Mouse (Mus musculus) cerebellum, postnatal 25 days (tissue): Measurements from ENCODE around the gene Crispld2.

ENCODE experiments used
- DNase-seq, 2 experiments: peaks; one replicate each; pipeline ENCODE4 v3.0.0; 2021; ENCODE audit warnings: mixed read lengths in 2 of 2

Crispld2 gene

DNA sequence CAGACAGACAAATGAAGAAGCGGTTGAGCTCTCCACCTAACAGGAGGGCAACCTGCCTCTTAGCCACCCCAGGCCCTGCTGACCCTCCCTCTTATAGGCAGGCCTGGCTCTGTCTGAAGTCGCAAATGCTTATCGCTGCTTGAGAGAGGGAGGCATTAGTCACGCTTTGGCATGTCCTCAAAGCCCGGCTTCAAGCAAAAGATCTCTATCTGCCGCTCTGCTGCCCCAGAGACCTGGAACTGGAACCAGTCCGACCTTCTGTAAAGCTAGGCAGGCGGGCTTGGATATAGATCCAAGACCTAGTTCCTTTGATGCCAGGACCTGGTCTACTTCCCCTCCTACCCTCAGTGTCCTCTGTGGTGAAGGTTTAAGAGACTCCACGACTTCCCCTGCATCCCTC is 80.0 kb downstream of the Crispld2 start:
- peak; percentile 76 to 84 for DNase-seq

DNA sequence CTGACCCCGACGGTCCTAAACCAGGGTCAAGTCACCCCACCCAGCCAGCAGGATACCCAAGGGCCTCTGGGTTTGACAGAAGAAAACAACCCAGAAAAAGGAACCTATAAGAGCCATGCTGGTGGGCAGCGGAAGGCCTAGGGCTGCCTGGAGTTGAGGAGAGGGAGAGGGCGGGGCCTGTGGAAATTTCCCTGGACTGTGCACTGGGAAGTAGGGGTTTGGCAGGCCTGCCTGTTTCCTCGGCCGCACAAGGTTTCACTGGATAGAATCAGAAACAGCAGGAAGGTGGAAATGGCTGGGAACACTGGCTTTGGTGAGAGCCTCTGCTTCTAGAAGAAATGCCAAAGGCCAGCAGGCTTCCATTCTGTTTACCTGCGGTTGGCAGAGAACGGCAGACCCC is 80.6 kb downstream of the Crispld2 start:
- DNase-seq, result peak; percentile 51

DNA sequence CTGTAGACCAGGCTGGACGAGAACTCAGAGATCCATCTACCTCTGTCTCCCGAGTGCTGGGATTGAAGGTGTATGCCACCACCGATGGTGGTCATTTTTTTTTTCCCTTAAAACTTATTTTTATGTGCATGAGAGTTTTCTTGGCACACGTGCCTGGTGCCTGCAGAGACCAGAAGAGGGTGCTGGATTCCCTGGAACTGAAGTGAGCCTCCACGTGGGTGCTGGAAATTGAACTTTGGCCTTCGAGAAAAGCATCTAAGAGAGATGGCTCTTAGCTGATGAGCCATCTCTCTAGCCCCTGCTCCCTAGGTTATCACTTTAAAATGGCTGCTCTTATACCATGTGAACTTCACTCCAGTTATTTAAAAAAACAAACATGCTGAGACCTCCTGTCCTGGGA is 82.3 kb downstream of the Crispld2 start:
- DNase-seq, result no peak

DNA sequence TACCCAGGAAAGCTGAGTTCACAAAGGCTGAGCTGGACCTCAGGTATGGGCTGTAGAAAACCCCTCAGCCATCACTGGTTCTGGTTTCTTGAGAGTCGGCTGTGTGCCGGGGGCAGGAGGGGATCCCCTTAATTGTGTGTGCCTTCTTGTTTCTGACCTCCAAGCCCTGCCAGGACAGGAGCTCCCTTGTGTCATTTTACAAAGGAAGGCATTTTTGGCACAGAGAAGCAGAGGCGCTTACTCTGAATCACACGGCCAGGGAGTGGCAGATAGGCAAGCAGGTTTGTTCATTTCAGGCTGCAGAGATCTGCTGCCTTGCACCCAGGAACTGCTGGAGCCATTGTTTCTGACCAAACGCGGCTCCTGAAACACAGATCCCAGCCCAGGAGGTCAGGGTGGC is 83.1 kb downstream of the Crispld2 start:
- no peak for DNase-seq

DNA sequence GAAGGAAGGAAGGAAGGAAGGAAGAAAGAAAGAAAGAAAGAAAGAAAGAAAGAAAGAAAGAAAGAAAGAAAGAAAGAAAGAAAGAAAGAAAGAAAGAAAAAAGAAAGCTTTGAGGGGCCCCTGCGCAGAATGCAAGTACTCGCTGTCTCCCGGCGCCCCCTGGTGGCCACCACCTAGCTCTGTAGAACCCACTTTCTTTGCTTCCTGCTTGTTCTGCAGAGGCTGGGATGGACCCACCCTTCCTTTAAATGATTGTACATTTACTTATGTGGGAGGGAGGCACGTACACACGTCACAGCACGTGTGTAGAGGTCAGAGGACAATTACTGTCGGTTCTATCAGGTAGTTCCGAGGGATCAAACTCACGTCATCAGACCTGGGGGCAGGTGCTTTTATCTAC is 85.8 kb downstream of the Crispld2 start:
- DNase-seq, result peak; percentile 86 to 93

DNA sequence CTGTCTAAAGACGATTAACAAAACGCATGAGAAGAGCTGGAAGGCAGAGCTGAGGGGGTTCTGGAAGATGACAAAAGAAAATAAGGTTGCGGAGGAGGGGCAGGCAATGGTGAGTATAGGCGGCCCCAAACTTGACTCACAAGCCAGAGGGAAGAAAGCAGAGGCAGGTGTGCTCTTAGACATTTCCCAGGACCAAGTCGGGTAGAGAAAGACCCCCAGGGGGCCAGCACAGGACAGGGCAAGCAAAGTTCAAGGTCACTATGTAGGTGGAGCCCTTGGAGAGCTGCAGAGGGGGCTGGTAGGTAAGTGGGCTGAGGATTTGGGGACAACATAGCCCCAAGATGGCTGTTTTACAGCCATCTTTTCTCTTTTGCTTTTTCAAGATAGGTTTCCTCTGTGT is 87.1 kb downstream of the Crispld2 start:
- no peak for DNase-seq

DNA sequence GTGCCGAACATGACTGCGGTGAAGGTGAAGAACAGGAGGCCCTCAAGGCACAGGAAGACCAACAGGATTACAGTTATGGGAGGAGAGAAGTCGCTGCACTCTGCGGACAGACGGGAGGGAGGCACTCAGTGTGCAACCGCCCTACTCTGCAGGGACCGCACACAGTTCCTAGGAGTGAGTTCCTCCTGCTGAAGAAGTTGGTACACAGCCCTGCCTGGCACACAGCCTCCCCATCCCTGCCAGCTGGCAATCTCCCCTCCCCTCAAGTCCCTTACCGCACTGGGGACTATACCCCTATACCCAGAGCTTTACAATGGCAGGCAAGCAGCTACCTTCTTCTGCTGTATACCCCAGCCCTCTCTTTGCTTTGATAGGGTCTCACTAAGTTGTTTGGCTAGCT is 91.0 kb downstream of the Crispld2 start:
- peak; percentile 60 to 70 for DNase-seq

DNA sequence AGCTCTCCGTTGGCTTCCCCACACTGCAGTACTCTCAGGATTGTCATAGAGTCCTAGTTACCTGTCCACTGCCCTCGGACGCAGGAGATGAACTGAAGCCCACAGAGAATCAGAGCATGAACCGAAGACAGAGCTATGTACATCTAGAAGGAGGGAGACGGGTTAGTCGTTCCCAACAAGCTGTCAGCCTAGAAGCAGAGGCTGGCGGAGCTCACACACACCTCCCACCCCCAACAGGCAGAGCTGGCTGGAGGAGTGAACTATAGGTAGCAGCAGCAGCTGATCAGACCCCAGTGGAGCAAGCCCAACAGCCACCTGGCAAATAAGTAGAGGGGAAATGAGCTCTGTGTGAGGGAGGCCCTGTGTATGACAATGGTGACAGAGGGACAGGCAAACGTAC is 92.5 kb downstream of the Crispld2 start:
- DNase-seq, result no peak

DNA sequence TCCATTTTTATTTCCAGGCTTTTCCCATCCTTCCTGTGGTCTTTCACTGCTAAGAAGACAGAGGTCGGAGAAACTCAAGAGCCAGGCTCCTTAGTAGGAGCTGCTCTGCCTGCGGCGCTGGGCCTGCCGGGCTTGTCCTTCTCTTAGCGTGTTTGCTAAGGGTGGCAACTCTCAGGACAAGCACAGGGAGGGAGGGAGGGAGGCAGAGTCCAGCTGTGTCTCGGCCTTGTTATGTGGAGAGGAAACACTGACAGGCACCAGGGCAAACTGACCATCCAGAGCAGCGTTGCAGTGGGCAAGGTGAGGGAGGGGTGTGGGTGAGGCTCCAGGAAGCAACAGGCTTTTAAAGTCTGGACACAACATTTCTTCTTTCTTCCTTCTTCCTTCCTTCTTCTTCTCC is 97.3 kb downstream of the Crispld2 start:
- DNase-seq, result no peak

DNA sequence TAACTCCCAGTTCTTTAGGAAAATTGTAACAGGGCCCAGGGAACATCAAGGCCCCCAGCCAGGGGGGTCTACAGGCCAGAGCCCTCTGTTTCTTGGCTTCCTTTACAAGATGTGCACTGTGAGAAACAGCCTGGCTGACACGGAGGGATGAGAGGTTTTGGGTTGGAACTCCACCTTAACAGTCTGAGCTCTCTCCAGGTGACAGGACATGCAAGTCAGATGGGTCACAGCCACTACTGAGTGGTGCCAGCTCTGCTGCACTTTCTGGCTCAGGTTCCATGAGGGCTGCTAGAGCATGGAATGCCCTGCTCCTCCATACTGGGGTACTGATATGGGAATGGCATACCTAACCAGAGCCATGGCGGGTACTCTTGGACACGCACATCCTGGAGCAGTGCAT is 98.8 kb downstream of the Crispld2 start:
- DNase-seq, result peak; percentile 76 to 79

DNA sequence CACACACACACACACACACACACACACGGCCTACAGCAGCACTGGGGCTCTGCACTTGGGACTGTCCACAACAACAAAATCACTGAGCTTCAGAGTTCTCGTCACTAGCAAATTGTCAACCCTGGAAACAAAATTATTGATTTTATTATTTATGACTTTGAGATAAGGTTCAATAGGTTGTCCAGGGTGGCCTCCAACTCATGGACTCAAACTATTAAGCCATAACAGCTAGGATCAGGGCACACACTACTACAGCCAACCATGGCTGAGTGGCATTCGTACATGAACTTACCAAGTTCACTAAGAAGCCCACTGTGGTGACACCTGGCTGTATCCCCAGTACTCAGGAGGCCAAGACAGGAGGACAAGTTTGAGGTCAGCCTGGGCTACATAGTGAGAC is 100.9 kb downstream of the Crispld2 start:
- DNase-seq, result no peak

DNA sequence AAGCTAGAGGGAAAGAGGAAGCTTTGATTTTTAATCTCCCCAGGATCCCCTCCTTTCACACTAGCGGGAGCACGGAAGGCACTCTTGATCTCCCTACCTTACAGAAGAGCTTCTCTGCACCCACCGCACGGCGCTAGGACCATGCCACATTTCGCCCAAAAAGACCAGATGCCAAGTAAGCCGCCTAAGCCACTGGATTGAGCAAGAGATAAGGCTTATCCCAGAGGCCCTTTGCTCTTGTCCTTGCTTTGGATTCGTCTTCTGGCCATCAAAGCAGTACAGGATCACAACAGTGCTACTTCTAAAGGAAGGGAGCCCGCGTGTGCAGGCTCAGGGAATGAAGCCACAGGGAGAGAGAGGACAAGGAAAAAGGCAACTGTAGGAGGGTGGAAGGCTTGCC is 102.6 kb downstream of the Crispld2 start:
- DNase-seq, result no peak

DNA sequence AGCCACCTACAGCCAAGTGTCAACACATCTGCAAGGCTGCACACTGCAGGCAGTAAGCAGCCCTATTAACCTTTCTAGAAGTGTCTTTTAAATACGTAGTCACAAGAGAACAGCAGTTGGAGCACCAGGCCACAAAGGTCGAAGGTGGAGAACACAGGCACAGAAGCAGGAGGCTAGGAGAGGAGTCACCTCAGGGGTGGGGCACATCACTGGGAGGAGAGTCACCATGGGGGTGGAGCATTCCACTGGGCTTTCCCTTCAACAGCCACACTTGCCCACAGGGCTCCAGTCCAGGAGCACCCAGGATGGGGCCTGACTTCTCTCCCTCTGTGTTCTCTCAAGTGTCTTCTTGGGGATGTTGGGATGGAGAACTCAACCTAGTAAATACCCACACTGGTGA is 104.2 kb downstream of the Crispld2 start:
- DNase-seq, result no peak

DNA sequence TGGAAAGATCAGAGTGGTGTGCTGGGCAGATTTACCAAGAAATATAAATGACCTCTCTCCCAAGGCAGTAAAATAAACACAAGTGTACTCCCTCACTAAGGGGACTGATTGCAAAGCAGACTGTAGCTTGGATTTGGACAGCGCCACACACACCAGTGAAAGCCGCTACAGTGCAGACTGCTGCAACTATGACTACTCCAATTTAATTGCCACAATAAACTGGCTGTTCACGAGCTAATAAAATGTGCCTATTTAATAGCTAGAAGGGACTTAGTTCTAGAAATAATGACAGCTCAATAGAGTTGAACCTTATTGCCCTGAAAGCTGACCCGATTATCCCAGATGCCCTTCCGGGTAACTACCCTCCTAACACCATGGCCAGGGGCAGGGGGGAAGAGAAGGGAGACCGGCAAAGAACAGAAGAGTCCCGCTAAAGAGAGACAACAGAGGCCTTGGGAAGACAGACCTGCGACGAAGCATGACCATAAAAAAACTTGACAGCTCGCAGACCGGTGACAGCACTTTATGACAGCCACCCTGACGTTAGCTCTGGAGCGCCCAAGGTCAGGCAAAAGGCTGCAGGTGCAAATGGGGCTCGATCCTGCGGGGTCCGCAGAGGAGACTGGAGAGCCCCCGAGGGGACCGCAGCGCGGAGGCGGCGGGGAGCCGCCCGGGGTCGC is 108.3 kb downstream of the Crispld2 start:
- DNase-seq, result no peak

DNA sequence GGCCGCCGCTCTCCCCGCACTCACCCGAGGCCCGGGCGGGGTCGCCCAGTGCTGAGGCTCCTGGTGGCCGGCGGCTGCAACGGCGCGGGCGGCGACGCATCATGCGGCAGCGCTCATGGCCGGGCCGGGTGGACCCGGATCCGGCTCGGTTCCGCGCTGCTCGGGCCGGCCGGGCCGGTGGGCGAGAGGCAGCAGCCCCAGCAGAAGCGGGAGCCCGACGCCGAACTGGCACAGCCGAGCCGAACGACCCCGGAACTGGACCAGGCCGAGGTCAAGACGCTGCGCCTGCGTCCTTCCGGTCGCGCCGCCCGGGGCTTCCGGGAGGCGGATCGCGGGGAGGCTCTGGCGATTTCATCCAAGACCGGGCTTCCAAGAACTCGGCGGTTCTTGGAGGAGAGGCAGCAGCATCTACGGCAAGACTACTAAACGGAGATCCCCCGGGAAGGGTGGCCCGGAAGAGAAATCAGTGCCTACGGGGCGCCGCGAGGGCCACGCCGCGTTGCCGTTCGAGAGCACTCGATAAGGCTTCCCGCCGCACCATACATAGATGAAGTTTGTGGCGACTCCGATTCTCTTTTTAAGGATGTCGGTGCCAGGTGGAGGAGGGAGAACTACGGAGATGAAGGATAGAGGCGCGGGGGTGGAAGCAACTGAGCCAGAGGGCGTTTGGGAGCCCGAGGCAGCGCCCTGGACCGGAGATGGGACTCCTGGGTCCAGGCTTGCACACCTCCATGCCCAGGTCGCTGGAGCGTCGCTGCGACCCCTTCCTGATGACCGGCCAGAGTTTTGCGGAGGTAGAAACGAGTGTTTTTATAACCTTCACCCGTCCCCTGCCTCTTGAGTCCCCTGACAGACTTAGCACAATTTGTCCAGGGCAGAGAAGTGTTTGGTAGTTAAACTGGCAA is 109.1 kb downstream of the Crispld2 start, which contains the start of gene Zdhhc7:
Gene Zdhhc7, minus strand, starts transcription at position 415 of the 905 bp plus-strand sequence.
- peak; percentile 90 to 92 for DNase-seq
